Mouse (Mus musculus) neural tube, embryonic 10.5 days (tissue): ENCODE measurements around the gene Mbtps1.

ENCODE experiments used
- DNase-seq: peaks from one replicate; pipeline ENCODE4 v3.0.0-alpha.2; 2017; ENCODE audit warnings: low spot score; ENCODE audit errors: extremely low spot score

Mbtps1 gene

DNA sequence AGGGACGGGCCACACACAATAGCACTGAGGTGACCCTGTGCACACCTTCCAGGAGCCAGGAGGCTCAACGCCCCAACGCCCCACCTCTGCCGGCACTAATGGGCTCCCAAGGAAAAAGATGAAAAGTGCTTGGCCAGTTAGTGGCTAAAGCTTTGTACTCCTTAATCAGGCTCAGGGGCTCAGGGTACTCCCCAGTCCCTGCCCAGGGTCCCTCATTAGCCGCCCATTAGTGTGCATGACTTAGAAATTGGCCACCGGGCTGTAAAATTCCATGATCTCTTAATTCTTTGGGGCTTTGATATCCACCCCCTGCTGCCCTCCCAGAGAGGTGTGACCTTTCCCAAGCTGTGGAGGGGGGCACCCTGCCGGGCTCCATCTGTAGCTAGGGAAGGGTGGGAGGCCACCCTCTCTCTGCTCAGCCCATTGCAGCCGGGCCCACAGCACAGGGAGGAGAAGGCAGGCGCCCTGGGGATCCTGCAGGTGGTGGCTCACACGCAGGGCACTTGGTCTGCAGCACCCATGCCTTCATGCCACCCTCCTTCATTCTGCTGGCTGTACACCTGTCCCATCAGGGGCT lies 55.3 kb downstream of the Mbtps1 start:
- no peak for DNase-seq

DNA sequence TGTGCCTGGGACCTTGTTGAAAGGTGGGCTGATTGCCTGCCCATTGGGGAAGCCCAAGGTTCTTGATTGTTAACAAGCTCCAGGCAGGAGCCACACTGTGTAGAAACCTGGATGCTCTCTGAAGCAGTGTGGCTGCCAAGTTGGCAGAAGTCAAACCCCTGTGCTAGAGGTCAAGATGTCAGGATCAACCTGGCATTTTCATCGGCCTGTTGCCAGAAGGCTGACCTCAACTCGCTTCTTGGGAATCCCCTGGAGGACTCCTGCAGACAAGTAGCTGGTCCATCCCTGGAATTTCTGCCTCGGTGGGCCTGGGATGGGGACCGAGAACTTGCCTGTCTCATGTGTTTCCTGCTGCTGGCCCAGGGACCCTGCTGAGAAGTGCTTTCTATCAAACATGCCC lies 56.4 kb downstream of the Mbtps1 start:
- DNase-seq, result no peak

DNA sequence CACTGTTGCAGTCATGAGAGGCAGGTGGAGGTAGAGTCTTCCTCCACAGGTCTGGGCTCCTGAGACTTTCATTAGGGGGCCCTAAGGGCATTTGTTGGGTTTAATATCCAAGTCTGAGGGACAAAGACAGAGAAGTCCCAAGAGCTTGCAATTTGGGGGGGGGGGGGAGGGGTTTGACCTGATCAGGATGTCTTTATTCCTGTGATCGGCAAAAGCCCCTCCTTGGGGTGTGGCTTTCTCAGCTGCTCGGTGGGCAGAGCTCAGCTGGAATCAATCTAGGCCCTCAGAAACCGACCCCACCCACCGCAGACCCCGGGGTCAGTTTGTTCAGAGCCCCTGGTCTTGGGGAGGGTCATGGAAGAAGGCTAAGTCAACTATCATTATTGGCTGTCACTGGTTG lies 56.9 kb downstream of the Mbtps1 start, which contains the start of gene Slc38a8:
Gene Slc38a8, minus strand, starts transcription at position 101 of the 400 bp plus-strand sequence.
- DNase-seq, result no peak

DNA sequence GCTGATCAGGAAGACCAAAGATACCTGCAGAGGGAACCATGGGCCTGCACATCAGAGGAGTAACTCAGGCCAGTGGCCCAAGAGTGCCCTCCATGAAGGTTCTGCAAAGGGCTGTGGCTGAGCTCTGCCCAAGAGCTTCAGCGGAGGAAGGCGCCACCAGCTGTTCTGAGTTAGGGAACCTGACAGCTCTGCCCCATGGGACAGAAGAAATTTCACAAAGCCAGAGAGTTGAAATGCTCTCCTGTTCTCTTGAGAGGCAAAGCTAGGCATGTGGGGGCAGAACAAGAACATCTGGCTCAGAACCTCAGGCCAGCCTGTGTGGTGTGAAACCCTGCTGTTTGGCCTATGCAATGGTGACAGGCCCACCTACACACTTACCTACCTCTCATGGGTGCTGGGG lies 58.7 kb downstream of the Mbtps1 start:
- no peak for DNase-seq

DNA sequence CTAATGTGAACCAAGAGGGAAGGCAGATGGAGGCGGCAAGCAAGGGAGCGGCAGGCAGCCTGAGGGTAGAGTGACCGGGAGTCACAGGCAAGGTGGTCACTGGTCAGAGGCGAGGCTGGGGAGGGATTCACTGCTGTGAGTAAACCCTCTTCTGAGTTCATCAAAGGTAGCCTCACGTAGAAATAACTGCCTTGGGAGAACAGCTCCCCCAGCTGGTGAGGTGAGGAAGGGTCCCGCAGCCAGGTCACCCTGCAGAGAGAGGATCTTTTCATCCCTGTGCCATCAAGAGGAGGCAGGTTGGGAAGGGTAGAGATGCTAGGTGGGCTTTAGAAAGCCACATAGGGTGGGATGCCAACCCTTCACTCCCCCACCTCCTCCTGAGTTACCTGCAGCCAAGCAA lies 61.7 kb downstream of the Mbtps1 start:
- DNase-seq, result no peak

DNA sequence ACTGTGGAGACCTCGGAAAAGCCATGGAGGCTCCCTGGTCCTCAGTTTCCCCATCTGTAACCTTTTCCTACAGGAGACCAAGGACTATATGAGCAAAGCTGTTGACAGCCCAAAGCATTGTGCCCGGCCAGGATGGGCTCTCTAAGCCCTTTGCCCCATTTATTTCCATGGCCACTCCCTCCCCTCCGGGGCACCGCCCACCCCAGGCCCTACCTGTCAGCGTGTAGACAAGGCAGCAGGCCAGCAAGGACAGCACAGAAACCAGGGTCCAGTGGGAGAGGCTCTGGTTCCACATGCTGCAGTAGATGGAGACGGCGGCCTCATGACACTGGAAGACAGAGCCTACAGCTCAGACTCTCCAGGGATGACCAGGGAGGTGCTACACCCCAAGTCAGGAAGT lies 71.4 kb downstream of the Mbtps1 start:
- no peak for DNase-seq

DNA sequence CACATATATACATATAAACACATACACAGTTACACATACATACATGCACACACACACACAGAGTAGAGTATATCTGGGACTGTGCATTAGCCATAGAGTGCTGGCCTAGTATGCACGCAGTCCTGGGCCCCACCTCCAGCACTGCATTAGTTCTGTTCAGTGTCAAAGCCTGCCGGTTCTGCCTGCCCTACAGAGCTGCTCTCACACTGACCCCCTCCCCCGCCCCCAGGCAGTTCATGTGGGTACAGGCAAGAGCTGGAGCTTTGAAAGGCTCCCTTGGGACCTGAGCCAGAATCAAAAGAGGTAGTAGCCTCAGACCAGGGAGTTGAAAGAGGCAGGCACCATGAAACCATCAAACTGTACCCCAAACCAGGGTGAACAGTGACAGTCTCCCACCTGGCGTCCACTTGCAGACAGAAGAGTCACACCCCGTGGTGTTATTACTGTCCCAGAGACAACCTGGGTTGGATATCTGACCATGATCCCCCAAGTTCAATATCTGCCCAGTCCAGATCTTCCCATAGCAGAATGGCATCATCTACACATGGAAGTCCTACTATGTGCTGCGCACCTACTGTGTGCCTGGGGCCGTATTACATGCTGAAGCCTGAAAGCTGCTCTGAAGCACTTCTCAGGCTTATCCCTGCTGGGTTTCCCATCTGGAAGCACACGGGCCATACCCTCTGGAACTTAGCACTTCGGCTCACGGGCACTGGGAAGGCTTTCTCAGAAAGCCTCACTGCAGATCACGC lies 74.2 kb downstream of the Mbtps1 start:
- DNase-seq, result no peak

DNA sequence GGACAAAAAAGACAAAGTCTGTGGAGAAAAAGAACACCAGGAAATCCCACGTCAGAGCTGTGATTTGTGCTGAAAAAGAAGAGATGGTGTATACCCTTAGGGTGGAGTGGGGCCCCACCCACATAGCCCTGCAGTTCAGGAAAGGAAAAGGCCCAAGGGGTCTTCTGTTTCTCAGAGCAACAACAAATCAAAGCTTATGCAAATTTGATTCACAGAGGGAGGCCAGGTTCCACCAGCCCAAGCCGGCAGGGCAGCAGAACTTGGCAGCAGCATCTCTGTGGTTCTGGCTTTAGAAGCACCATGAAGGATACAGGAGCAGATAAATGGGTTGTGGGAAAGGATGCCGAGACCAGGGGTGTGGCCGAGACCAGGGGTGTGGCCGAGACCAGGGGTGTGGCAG lies 79.9 kb downstream of the Mbtps1 start:
- no peak for DNase-seq

DNA sequence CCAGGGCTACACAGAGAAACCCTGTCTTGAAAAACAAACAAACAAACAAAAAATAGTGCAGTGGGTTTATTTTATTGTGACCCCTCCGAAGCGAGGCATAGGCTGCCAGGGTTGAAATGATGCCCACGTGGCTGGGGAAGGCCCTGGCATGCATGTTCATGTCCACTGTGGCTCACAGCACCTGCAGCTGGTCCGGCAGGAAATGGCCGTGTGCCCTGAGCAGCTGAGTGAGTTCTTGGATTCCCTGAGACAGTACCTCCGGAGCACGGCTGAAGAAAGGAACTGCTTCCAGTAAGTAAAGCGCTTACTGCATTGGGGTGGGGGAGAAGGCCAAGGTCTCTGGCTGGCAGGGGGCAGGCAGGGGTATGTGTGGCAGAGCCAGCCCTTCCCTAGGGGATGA lies 90.4 kb downstream of the Mbtps1 start:
- no peak for DNase-seq

DNA sequence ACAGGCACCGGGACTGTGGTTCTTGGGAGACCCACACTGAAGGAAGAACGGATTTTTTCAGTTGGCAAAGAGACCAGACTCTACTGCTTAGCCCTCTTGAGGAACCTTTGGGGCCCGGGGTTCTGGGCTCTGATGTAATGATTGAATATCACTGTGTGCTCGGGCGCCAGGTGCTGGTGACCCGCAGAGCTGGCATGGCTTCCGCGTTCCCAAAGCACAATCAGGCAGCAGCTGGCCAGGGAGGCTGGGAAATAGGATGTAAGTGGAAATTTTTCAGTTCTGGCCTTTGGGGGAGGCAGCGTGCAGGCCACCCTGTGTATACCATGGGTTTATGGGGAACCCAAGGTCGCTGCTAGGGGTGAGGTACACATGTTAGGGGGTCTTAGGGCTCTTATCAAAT lies 91.7 kb downstream of the Mbtps1 start:
- no peak for DNase-seq

DNA sequence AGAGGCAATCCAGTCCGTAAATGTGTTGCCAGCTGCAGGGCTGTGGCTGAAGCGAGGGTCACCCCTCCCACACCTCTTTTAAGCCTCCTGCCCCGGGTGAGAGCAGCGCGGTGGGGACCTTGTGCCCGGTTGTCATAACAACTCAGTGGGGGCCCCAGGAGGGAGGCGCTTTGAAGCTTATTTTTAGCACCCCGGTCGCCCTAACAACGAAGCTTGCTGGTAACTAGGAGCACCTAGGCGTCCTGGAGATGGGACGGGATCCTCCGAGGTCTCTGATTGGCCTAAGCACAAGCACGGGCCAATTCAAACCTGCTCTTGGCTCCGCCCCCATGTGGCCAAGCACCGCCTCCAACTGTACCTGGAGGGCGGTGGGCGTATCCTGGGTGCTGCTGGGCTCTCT lies 92.4 kb downstream of the Mbtps1 start:
- DNase-seq, result no peak

DNA sequence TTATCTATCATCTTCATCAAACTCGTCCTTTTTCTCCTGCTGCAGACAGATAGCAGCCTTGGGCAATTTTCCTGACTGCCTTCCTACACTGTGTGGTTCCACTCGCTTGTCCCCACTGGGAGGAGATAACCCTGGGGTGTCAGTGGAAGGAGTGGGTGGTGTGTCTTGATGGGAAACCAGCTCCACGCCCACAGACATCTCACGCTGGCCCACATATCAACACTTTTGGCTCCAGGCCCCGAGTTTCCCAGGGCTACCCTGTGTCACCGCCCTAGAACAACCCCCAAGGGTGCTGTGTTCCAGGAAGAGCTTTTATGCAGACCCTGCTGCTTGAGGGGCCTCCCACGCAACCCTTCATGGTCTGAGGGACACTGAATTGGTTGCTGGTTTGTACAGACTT lies 94.8 kb downstream of the Mbtps1 start:
- no peak for DNase-seq

DNA sequence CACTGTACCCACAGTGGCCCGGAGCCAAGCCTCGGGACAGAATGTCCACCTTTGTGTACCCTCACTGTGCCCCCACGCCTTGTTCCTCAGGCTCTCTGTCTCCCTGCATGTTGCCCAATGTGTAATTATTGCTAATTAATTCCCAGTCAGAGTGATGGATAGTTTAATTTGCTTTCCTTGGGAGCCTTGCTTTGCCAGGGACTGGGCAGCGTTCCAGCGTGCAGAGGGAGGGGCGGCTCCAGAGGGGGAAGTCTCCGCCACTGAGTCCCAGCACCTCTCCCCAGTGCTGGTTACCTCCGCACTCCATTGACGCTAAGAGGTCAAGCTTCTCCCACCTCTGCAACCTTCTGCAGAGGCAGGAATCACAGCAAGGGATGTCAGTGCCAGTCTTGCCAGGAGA lies 97.2 kb downstream of the Mbtps1 start:
- no peak for DNase-seq

DNA sequence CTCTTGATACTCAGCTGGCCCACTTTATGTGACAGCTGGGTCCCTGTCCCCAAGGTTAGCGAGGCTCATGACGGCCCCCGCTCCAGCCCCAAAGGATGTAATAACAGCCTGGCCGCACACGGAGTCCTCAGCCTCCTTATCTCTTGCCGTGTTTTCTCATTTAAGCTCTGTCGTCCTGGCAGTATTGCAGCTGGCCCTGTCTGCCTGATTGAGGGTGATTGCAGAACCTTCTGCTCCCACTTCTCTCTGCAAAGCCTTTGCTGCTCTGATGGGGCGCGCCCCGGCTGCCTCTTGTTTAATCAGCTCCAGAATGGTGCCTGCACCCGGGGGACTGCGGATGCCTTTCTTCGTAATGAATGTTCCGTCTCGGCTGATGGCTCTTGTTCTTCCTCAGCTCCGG lies 98.8 kb downstream of the Mbtps1 start:
- peak; percentile 35 for DNase-seq
